Mouse (Mus musculus): ENCODE measurements around the gene Iqschfp.

Gene Iqschfp

DNA sequence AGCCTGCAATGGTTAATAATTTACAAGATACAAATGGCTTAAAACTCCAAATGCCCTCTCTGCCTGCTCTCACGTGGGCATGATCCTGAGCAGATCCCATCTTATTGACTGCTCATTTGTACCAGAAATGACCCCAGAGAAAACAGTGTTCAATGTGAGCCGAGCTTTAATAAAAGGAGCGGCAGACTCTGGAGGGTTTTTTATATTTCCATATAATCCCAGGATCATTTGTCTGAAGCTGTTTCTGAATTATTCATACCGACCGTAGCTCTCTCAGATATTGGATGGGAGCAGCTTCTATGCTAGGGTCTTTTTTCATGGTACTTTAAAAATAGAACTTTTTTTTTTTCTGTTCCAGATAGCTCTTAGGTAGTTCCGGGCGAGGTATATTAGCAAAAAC, 67.6 kb downstream of the Iqschfp start:
- DNase-seq: no peak

GRCm38 (mm10) chr3:67960133-67960532, 68.1 kb downstream of the Iqschfp start:
- no peak for DNase-seq

DNA sequence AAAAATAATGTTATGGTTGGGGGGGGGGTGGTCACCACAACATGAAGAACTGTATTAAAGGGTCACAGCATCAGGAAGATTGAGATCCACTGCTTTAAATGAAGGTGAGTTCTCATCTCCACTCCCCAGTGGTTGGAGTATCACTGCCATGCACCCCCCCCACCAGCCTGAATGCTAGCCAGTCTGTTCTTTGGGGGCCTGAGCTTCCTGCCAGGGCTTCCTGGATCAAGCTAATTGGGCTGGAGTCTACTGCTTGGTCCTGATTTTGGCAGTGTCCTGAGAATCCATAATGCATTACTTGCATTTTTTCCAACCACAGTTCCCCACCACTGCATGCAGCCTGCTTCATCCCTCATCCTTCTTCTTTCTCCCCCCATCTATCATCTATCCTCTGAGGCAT, 68.7 kb downstream of the Iqschfp start:
- no peak for DNase-seq

- DNase-seq: no peak
Measured at GRCm38 (mm10) chr3:67961934-67962639, 70.1 kb downstream of the Iqschfp start.

DNA sequence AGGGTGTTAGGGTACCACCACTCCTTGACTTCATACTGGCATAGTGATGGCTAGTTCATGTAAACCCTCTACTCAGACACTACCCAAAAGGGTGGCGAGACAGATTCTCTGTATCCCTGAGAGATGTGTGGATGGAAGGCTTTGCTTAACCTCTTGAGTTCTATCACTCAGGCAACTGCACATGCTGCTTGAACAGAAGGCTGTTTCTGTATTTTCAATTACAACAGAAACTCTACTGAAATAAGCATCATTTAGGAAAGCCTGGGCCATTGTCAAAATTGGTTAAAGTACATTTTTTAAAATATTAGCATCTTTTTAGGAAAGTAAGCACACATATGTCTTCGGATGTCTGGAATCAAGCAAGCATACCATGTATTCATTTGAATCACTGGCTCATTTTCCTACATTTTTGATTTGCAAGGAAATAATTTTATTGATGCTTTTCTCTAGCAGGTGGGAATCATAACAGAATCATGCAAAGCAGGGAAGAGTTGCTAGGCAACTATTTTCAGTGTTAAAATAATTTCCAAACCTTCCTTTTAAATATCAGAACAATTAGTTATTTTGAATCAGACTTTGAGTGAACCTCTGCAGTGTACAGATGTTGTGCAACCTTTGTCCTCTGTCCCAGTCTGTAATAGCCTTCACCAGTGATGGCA, 82.4 kb downstream of the Iqschfp start:
- no peak for DNase-seq

DNA sequence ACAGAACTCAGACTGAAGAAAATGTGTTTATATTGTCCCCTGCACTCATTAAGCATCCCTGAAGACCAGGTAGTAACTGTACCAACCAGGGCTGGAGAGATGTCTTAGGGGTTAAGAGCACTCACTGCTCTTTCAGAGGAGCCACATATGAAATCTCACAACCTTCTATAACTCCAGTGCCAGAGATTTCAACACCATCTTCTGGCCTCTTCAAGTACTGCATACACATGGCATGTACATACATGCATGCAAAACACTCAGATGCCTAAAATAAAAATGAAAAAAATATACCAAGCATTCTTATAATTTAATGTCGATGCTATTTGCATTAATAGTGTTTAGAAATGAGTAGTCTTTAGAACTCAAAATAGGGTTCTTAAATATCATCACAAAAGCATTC, 88.0 kb downstream of the Iqschfp start:
- no peak for DNase-seq

DNA sequence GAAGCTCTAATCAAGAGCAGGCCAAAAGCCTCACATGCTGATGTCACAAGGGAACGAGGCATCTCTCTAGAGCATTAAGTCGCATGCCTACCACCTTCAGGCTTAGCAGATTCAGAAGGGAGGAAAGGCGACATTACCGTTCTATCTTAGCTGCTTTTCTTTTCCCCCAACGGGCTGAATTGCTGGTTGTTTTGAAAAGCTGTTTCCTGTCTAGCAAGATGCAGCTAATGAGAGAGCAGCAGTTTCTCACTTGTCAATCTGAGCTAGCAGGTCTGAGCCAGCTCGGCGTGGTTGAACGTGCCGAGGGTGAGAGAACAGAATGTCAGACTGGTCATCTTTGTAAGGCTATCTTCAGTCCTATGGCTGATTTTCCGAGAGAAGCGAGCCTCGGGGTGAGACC, 91.3 kb downstream of the Iqschfp start:
- no peak for DNase-seq

DNA sequence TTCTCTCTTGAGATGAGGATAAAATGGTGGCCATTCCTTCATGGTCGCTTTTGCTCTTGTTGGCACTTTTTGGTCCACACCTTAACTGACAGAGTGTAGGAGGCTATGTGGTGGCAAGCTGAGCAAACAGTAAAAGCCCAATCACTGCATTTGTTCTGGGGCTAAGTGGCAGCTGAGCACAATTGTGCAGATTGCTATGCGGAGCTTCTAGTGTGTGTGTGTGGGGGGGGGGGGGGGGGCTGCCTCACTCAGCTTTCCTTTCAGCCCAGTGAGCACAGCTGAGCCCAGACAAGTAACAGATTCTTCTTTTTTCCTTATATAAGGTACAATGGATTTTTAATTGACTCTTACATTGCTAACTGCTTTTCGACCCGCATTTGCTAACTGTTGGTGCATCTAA, 110.4 kb downstream of the Iqschfp start:
- DNase-seq: no peak

GRCm38 (mm10) chr3:68012342-68012741, 120.3 kb downstream of the Iqschfp start:
- no peak for DNase-seq

GRCm38 (mm10) chr3:68015786-68016185, 123.8 kb downstream of the Iqschfp start:
- DNase-seq: no peak

GRCm38 (mm10) chr3:68019401-68019800, 127.4 kb downstream of the Iqschfp start:
- no peak for DNase-seq

- no peak for DNase-seq
Measured at GRCm38 (mm10) chr3:68036097-68036496, 144.1 kb downstream of the Iqschfp start.

- DNase-seq: no peak
Measured at GRCm38 (mm10) chr3:68042951-68043350, 150.9 kb downstream of the Iqschfp start.

DNA sequence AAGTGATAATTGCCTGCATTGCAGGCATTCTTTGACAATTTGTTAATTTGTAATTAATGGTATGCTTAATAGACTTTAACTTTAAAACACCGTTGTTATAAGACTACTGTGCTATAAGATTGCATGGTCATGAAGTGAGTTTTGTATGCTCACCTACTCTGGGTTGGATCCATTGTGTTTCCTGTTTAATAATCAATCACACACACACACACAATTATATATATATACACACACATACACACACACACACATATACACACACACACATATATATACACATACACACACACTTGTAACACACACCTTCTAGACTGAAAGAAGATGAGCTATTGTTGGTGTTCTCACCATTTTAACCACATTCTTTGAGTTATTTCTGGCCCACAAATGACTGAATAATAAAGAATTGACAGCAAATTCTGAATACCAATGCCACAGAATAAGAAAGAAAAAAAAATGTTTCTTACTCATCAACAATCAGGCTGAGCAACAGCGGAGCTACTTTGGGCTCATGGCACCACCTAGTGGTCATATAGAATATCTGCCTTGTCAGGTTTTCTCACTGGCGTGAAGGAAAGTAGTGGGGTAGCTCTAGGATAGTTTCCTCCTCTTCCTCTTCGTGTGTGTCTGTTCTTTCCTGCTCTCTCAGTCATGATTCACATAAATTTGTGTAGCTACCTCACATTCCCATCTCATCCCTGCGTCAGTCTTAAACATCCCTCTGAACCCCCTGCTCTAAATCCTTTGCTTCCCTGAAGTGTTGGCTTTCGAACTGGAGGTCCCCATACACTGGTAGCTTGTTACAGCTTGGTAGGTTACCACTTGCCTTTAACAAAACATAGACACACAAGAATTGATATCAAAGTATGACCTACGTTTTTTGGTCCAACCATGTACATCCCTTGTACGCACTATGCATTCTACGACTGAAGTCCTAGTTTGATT, 153.7 kb downstream of the Iqschfp start:
- no peak for DNase-seq

DNA sequence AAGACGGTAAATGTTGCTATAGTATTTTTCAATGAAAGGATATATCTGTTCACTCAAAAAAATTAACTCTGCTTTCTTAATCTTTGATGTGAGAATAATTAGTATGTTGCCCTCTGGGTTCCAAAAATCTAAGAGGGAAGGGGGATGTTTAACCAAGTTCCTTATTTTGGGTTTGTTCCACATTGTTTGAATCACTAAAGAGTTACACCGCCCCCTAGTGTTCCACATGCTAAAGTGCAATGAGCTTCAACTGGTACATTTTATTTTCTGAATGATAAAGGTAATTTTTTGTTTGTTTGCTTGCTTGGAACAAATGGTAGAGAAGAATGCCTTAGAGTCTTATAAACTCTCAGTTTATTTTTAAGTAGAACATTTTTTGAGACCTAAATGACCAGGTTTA, 161.5 kb downstream of the Iqschfp start:
- DNase-seq: no peak

DNA sequence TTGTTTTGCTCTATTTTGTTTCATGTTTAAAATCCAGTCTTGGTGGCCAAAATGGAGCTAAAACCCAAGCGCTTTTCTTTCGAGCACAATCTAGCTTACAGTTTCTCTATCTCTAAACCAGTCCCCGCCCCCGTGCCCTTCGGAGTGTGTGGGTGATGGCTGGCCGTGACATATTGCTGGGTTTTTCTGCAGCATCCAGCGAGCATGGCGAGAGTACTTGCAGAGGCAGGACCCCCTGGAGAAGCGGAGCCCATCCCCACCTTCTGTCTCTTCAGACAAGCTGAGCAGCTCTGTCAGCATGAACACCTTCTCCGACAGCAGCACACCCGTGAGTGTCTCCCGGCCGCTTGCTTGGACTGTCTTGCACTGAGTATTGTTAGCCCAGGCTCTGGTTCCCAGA, 163.0 kb downstream of the Iqschfp start:
- DNase-seq: no peak

- DNase-seq: no peak
Measured at GRCm38 (mm10) chr3:68056373-68057275, 164.6 kb downstream of the Iqschfp start.

DNA sequence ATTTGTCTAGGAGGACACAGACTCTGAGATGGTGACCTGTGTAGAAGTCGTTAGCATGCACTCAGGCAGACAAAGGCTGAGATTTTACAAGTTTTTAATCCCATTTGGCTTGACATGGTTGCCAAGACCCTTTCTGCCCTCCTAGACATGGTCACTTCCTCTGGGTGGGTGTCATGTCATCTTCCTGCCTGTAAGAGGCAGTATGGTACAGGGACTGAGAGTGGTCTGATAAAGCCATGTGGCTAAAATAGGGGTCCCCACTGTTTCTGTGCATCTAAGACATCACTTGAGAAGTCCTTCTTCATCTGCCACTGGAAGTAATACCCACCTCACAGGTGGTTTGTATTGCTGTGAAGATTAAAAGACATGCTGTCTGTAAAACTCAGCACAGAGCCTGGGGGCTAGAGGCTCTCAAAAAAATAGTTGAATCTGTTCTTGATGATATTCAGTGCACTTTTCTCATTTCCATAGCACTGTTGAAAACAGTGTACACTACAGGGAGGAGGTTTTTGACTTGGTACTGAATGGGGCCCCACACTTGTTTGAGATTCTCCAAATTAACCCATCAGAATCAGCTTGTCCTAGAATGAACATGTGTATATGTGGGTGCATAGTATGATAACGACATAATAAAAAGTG, 167.2 kb downstream of the Iqschfp start:
- no peak for DNase-seq

DNA sequence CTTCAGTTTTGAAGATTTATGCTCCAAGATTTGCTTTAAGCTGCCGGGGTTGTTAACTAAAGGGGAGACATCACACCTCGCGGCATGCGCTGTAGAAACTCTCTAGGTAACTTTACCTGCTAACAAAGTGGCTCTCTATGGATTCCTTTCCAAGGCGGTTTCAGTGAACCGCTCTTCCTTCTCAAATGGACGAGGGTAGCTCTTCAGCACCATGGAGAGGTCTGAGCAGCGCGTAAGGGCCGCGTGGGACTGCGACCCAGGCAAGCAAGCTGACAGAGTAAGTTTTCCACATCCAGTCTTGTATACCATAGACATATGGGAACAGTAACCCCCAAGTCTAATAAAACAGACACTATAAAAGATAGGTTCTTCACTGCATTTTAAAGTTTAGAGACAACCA, 172.7 kb downstream of the Iqschfp start, which contains the start of gene Schip1:
Gene Schip1, plus strand, starts transcription at position 72 of the 400 bp plus-strand sequence.
- no peak for DNase-seq

GRCm38 (mm10) chr3:68071395-68072386, 179.7 kb downstream of the Iqschfp start:
- DNase-seq: no peak

- no peak for DNase-seq
Measured at GRCm38 (mm10) chr3:68077406-68077805, 185.4 kb downstream of the Iqschfp start.

Measured in heart, adult 11 months (tissue).